Mouse (Mus musculus) cerebellum, adult 11 months (tissue): ENCODE measurements at regions not wholly inside any gene's neighbourhood (a gene's known extent, or its start where the extent isn't known, plus 50 kb on each side); places are given as distances from the start of the nearest gene placed in this dataset.
"Not testable (repeated sequence)": the region's sequence is repeated elsewhere in the genome, so short reads cannot be mapped to it uniquely, and the experiment has no call there.

Experiments
- DNase-seq: peaks from one replicate; pipeline ENCODE4 v3.0.0; 2022

GRCm38 (mm10) chr12:15064351-15064750 is 752.4 kb downstream of the Trib2 start:
- no peak for DNase-seq

DNA sequence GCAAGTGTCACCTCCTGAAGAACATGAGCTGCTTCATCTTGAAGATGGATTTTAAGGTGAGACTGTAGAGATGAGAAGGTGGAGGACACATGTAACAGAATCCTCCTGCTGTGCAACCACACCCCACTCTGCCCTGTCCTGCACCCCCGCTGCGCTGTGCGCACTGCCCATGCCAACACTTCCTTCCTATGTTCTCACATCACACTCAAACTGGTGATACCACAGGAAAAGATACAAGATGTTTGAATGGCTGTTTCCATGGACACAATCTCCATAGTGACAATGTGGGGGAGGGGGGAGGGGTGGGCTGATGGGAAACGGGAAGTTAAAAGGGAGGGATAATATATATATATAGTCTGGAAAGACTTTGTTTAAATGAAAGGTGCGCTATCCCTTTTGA is 765.3 kb downstream of the Trib2 start:
- DNase-seq, result no peak

DNA sequence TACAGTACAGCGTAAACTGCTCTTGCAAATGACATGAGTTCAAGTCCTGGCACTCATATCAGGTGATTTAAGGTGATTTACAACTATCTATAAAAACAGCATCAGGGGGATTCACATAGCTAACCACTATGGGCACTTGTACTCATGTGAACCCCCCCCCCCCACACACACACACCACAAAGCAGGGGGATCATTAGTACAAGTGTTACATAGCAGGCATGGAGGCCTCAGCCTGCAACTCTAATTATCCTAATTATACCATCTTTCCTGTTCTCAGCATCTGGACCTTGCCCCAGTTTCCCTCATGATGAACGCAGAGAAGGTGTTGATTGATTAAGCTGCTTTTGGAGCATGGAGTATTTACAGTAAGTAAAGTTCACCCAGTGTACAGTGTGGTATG is 773.5 kb downstream of the Trib2 start:
- no peak for DNase-seq

- no peak for DNase-seq
Observed at GRCm38 (mm10) chr12:15011091-15011490, 805.6 kb downstream of the Trib2 start.

GRCm38 (mm10) chr12:15002401-15002800 is 814.3 kb downstream of the Trib2 start:
- DNase-seq, result not testable (repeated sequence)
